Mouse (Mus musculus) frontal cortex, postnatal 25 days (tissue): ENCODE measurements around the gene Lztr1.

Source experiments
- DNase-seq, 2 experiments: peaks; one replicate each; pipeline ENCODE4 v3.0.0; 2022; ENCODE audit warnings: low spot score in 2 of 2

Lztr1 gene

GRCm38 (mm10) chr16:17556907-17557306 lies 48.4 kb downstream of the Lztr1 start:
- DNase-seq, result no peak

DNA sequence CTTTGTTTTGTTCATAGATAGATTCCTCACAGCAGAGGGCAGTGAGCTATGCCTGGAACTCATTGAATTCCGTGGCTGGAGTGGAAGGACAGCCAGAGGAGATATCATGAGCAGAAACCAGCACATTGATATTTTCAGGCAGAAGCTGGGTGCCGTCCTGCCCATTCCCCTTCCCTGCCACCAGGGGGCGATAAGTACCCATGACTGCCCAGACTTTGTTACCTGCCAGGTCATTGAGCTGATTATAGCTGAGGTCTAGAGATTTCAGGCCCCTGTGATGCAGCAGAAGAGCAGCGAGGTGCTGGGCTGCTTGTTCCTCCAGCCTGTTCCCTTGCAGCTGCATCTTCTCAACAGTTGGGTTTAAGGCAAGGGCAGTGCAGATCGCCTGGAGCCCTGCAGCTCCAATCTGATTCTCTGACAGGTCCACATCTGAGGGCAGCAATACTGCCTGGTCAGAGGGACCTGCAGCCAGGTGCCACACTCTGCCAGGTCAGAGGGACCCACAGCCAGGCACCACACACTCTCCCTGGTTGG lies 49.5 kb downstream of the Lztr1 start:
- DNase-seq, result peak; percentile 68 to 69

DNA sequence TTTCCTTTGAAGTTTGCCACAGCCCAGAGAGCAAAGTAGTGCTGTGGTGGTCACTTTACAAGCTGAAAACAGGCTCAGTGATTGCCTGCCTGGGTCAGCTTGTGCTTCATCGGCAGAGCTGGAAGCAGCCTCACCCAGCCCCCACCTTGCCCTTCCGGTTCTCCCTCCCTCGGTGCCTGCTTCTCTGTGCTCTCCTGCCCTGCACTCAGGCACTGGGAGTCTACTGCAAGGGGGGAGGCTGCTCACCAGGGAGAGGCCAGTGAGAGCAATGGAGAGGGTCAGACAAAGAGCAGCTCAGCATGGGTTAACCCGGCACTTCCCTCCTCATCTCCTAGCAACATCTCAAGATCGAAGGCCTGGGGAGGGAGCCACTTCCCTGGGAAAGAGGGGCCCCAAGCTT lies 50.3 kb downstream of the Lztr1 start:
- no peak for DNase-seq

DNA sequence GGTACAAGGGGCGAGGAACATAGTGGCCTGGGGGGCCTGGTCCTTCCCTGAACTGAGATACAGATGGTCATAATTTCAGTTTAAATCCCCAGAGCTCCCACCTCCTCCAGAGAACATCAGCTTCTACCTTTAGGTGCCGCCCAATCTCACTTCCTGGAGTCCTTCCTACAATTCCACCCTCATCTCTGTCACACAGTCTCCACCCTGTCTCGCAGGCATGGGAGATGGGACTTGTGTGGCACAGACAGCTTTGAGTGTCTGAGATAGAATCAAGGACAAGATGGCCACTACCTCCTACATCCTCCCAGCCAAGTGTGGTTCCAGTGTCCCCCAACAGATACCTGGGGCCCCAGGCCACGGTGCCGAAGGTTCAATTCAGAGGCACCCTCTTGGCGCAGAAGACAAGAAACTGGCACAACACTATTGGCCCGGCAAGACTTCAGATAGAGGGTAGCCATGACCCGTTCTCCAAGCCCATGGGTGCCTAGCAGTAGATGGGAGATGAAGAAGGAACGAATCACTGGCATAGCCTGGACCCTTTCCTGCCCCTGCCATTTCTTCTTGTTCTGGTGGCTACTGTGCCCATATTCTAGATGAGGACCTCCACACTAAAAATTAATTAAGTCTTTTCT lies 51.0 kb downstream of the Lztr1 start:
- no peak for DNase-seq

DNA sequence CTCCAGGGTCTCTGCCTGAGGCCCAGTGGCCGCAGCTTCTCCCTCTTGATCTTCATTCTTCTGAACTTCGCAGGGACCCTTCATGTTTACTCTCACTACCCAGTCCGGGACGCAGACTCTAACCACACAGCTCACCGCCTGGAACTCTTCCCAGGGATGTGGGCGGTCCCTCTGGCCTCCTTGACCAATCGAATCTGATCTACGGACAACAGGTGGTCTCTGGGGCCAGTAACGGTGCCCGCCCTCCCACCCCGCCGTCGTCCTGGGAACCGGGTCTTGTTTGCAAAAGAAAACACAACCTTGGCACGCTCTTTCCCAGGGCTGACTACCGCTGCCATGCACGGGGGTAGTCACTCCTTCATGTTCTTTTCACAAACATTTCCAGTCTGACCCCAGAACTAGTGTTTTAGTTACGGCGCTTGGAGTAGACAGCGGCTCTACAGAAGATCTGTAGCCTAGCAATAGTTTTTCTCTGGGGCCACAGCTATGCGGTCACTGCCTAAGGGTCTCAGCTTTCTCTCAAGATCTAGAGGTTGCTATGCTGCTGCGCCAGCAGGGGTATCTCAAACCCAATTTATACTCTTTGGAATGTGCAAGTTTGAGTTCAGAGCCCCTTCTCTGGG lies 52.8 kb downstream of the Lztr1 start, which contains the start of gene Lrrc74b:
TSS of gene Lrrc74b (minus strand) at position 120 of the 623 bp plus-strand sequence.
- DNase-seq, result no peak

- DNase-seq, result no peak
Measured at GRCm38 (mm10) chr16:17561751-17562208, 53.3 kb downstream of the Lztr1 start, which contains the start of gene P2rx6. Gene P2rx6 (plus strand): TSS chr16:17561885.

GRCm38 (mm10) chr16:17563580-17563979 lies 55.1 kb downstream of the Lztr1 start:
- no peak for DNase-seq

GRCm38 (mm10) chr16:17564221-17564620 lies 55.7 kb downstream of the Lztr1 start:
- DNase-seq, result no peak

DNA sequence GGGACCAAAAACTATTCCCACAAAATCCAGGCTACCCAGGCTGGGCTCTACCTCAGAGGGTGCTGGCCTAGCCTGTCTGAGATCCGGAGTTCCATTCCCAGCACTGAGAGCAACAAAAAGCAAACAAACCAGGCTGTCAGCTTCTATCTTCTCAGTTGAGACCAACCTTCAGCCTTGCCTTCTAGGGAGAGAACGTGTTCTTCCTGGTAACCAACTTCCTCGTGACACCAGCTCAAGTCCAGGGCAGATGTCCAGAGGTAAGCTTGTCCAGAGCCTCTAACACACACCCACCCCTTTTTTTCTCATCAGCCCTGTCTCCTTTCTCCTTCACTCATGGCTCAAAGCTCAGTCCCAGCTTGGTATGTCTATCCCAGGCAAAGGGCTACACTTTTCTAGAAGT lies 56.3 kb downstream of the Lztr1 start:
- no peak for DNase-seq

- DNase-seq, result no peak
Measured at GRCm38 (mm10) chr16:17566186-17566585, 57.7 kb downstream of the Lztr1 start.
